Mouse (Mus musculus) limb, embryonic 13.5 days (tissue): Measurements from ENCODE around the gene Cul3. TPM values are rescaled to one million over a fixed set of nuclear protein-coding genes. Genes with fewer than 3 reads are reported as not detected.

ENCODE experiments used
- ATAC-seq: fragments of 200-750 bp; cut with Nextera tagmentation; 2 replicates; pipeline ENCODE4 v1.8.0; 2017; ENCODE audit warnings: low read depth, moderate number of reproducible peaks, moderate TSS enrichment; ENCODE audit not compliant: low FRiP score
- H3K27ac ChIP-seq: fragments of 300-500 bp; sonication (generic); 2 replicates; pipeline ENCODE4 v1.5.1; 2015; ENCODE audit warnings: inconsistent platforms, mild to moderate bottlenecking, moderate library complexity
- H3K27me3 ChIP-seq: fragments of 300-500 bp; sonication (generic); 2 replicates; pipeline ENCODE4 v1.6.1; 2015; ENCODE audit warnings: mild to moderate bottlenecking, inconsistent platforms
- H3K36me3 ChIP-seq: fragments of 300-500 bp; sonication (generic); 2 replicates; pipeline ENCODE4 v1.6.1; 2015; ENCODE audit warnings: inconsistent platforms, mild to moderate bottlenecking, moderate library complexity
- H3K4me1 ChIP-seq: fragments of 300-500 bp; sonication (generic); 2 replicates; pipeline ENCODE4 v1.6.1; 2015; ENCODE audit warnings: inconsistent platforms
- H3K4me2 ChIP-seq: fragments of 300-500 bp; sonication (generic); replicated peaks from 2 replicates; pipeline ENCODE4 v1.6.1; 2015; ENCODE audit warnings: inconsistent platforms, mild to moderate bottlenecking, moderate library complexity
- H3K4me3 ChIP-seq: fragments of 300-500 bp; sonication (generic); 2 replicates; pipeline ENCODE4 v1.5.1; 2015; ENCODE audit warnings: moderate library complexity, mild to moderate bottlenecking, inconsistent platforms
- H3K9ac ChIP-seq: fragments of 300-500 bp; sonication (generic); 2 replicates; pipeline ENCODE4 v1.6.1; 2015; ENCODE audit warnings: mild to moderate bottlenecking, inconsistent platforms
- H3K9me3 ChIP-seq: fragments of 300-500 bp; sonication (generic); 2 replicates; pipeline ENCODE4 v1.6.1; 2016; ENCODE audit warnings: inconsistent platforms
- WGBS: fragments of 180-500 bp; shearing (Covaris S2); methylation state at CpG from one replicate; pipeline ENCODE4 v1.1.7; 2015; 5-methylcytosine and 5-hydroxymethylcytosine counted together
- polyA plus RNA-seq: library from polyadenylated mRNA; unstranded; fragments of >200 nt; fragmentation: Nextera tagmentation; extraction: Ambion mirVana; gene quantifications from 2 replicates; pipeline ENCODE4 v1.2.1, GENCODE M21; 2015

The Cul3 gene
- polyA plus RNA-seq, 1 experiment from 2014 or later = 37.1 TPM

DNA sequence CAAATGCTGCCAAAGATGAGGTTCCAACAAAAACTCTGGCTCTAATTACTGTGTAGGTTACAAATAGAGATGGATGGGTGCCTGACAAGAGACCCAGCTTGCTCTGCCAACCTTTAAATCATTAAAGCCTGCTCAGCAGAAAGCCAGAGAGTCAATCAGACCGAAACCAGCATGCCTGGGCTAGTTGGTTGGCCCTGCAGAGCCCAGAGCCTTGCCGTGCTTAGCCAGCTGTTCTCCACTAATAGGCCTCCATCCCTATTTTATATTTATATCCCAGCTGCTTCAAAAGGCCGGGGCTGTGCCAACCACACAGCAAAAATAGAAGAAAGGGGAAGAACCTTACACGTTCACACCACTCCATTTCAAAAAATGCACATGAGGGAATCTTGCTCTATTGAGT is 119.1 kb downstream of the Cul3 start:
- H3K27ac ChIP-seq = peak overlapping the region; percentile 48; the same call in 1 of the 2 replicates
- peaks cover 28% of the 10 kb centered on the region for H3K4me1 ChIP-seq
- 18% methylated on average over 4 of the region's 4 CpGs for WGBS
- H3K9ac ChIP-seq = no peak overlapping the region
- H3K36me3 ChIP-seq = no peaks in the 10 kb centered on the region
- H3K9me3 ChIP-seq = no peaks in the 10 kb centered on the region
- H3K27me3 ChIP-seq = no peaks in the 10 kb centered on the region
- no peak overlapping the region for H3K4me2 ChIP-seq
- ATAC-seq = peak; percentile 88
- no peak overlapping the region for H3K4me3 ChIP-seq

GRCm38 (mm10) chr1:80218268-80218667 is 122.0 kb downstream of the Cul3 start, which contains the start of gene Fam124b:
Gene Fam124b, minus strand, starts transcription at chr1:80218473.
- Histone ChIP-seq H3K27me3 (no peaks in the 10 kb centered on the region), H3K9me3 (no peaks in the 10 kb centered on the region), H3K36me3 (no peaks in the 10 kb centered on the region), H3K27ac (no peak within 1 kb of the TSS), H3K4me3 (no peak within 1 kb of the TSS), H3K4me1 (peaks cover 20% of the 10 kb centered on the region), H3K9ac (no peak within 1 kb of the TSS), H3K4me2 (0 out of 2 replicates have a peak within 1 kb of the TSS, but pooled peaks have one; percentile 7)
- ATAC-seq = no peak
- 61% methylated on average over 6 of the region's 6 CpGs for WGBS

Other genes with a start within 250 kb of the Cul3 start
- 0.90 and 0.98 TPM in 2 replicates for gene Fam124b, start 122.0 kb downstream of the Cul3 start, polyA plus RNA-seq
- gene Gm45261, start 121.0 kb upstream of the Cul3 start, polyA plus RNA-seq = not detected in 2 replicates